Mouse (Mus musculus) heart, adult 2 months (tissue): ENCODE measurements around the gene Plekhb1. TPM values are rescaled to one million over a fixed set of nuclear protein-coding genes. Genes with fewer than 3 reads are reported as not detected.

Source experiments
- DNase-seq, 2 experiments: peaks; one replicate each; pipeline ENCODE4 v3.0.0; 2021
- H3K27ac ChIP-seq: fragments of 200-600 bp; 2 replicates; pipeline ENCODE4 v1.8.1; 2022
- H3K27me3 ChIP-seq: fragments of 200-500 bp; 2 replicates; pipeline ENCODE4 v1.6.1; 2012; ENCODE audit warnings: mild to moderate bottlenecking, low read length, inconsistent platforms, mixed read lengths; ENCODE audit not compliant: control insufficient read depth, insufficient read depth
- H3K36me3 ChIP-seq: fragments of 200-500 bp; 2 replicates; pipeline ENCODE4 v1.6.1; 2012; ENCODE audit warnings: low read length, inconsistent platforms; ENCODE audit not compliant: control insufficient read depth, insufficient read depth
- H3K4me1 ChIP-seq: fragments of 200-500 bp; 2 replicates; pipeline ENCODE4 v1.6.1; 2011; ENCODE audit warnings: low read length; ENCODE audit not compliant: control insufficient read depth, insufficient read depth
- H3K4me3 ChIP-seq: fragments of 200-600 bp; 2 replicates; pipeline ENCODE4 v1.8.1; 2022
- H3K79me2 ChIP-seq: fragments of 200-500 bp; replicated peaks from 2 replicates; pipeline ENCODE4 v1.6.1; 2012; ENCODE audit warnings: mild to moderate bottlenecking, inconsistent platforms, low read length, moderate library complexity, mixed read lengths; ENCODE audit not compliant: control insufficient read depth, insufficient read depth
- H3K9ac ChIP-seq: fragments of 200-500 bp; 2 replicates; pipeline ENCODE4 v1.6.1; 2012; ENCODE audit warnings: low read depth, mild to moderate bottlenecking, control low read depth, inconsistent platforms, low read length, mixed read lengths
- CTCF ChIP-seq: fragments of 200-600 bp; IDR thresholded peaks from 2 replicates; pipeline ENCODE4 v1.8.1; 2022; ENCODE audit warnings: antibody characterized with exemption, mild to moderate bottlenecking, moderate library complexity
- EP300 ChIP-seq: fragments of 200-500 bp; IDR thresholded peaks from 2 replicates; pipeline ENCODE4 v1.6.1; 2011; ENCODE audit warnings: low read depth, low read length, control low read depth; ENCODE audit not compliant: insufficient read depth
- POLR2A ChIP-seq: fragments of 200-500 bp; IDR thresholded peaks from 2 replicates; pipeline ENCODE4 v1.6.1; 2011; ENCODE audit warnings: mild to moderate bottlenecking, low read depth, low read length, control low read depth; ENCODE audit not compliant: insufficient read depth
- WGBS: fragments of 180-500 bp; shearing (Covaris S2); methylation state at CpG from one replicate; pipeline ENCODE4 v1.1.7; 2018; 5-methylcytosine and 5-hydroxymethylcytosine counted together
- intact Hi-C: fragments of 180-260 bp; cut with DNase I; formaldehyde crosslinking; loops from one replicate; pipeline ENCODE4 v1.15.1; 2025
- polyA plus RNA-seq: library from polyadenylated mRNA; depleted of rRNA; stranded (reverse); fragments of >200 nt; gene quantifications from 2 replicates; pipeline ENCODE4 v1.2.3, GENCODE M21; 2012; rRNA removed
- total RNA-seq, 2 experiments: library from RNA; stranded (reverse); gene quantifications; 2 replicates each; pipeline ENCODE4 v1.2.3; 2021

Gene Plekhb1
- total and polyA plus RNA-seq, 3 experiments: 2.2 to 9.0 (median 2.5) TPM

DNA sequence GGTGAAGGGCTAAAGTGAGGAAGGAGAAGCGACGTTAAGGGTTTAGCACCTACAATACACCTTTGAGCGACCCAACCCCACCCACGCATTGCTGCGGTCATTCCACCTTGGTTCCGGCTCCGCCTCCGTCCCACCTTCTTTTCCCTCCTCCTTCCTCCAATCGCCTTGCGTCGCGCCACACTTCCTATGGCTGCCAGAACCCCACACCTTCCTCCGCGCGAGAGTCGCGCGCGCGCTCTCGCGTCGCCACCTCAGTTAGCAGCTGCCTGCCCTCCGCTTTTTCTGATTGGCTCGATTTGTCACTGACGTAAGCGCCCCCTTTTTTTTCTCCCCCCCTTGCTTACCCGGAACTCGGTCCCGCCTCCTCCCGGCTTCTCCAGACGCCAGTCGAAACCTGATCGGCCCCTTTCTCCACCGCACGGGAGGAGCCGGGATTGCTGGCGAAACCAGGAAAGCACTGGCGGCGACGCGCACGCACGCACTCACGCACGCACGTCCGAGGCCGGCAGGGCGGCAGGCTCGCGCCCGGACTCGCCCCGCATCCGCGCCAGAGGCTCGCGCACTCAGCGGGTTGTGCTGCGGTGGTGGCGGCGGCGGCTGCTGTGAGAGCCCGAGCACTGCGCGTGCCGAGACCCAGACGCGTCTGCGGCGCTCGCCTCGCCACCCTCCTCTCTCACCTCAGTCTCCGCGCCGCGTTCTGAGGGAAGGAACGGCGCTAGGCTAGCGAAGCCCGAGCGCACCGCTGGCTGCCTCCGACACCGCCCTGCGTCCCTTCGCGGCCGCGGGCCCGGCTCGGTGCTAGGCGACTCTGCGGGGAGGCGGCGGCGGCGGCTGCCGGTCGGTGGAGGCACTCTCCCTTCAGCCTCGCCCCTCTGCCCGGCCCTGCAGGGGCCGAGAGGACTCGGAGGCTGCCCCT is 54.7 kb downstream of the Plekhb1 start, which contains the start of gene Rab6a:
TSS of gene Rab6a (plus strand) at position 197 of the 916 bp plus-strand sequence.
- Histone ChIP-seq H3K4me3 (peak within 1 kb of the TSS; percentile 99), H3K27me3 (no peaks in the 10 kb centered on the region), H3K4me1 (peaks cover 2% of the 10 kb centered on the region; the same call in 1 of the 2 replicates), H3K9ac (peak within 1 kb of the TSS; percentile 98), H3K36me3 (peaks cover 5% of the 10 kb centered on the region), H3K79me2 (peaks cover 2% of the 10 kb centered on the region), H3K27ac (peak within 1 kb of the TSS; percentile 92)
- peak; percentile 96 to 99 for DNase-seq
- intact Hi-C loops: loop anchor here (1.0 kb wide), 2 partner anchors 16 to 24 kb away; no protein-coding TSS in a partner anchor
- WGBS: under 1% methylated on average over 105 of the region's 105 CpGs
- TF ChIP-seq POLR2A (peak; percentile 81), CTCF (peak; percentile 54), EP300 (peak; percentile 90)

DNA sequence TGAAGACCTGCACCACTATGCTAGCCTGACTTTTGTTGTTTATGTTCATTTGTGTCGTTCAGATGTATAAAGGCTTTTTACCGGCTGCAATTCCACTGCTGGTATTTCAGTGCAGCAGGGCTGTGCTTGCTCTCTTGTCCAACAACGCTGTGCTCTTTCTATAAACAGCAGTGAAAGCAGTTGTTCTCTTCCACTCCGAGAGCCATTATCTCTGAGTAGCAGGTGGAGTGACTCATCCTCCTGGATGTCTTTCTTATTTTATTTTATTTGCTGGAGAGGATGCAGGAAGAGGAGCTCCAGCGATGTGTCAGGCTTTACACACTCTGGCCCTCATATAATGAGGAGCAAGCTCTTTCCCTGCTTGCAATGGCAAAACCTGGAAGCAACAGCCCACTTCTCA is 62.0 kb downstream of the Plekhb1 start:
- H3K4me3 ChIP-seq: no peak overlapping the region
- intact Hi-C loops: no loop called here
- no peak overlapping the region for H3K27ac ChIP-seq
- WGBS: 39% methylated on average over 5 of the region's 5 CpGs
- H3K36me3 ChIP-seq: no peaks in the 10 kb centered on the region
- DNase-seq: no peak
- no peaks in the 10 kb centered on the region for H3K4me1 ChIP-seq
- TF ChIP-seq POLR2A (no peak), CTCF (no peak), EP300 (no peak)
- H3K9ac ChIP-seq: no peak overlapping the region
- no peaks in the 10 kb centered on the region for H3K27me3 ChIP-seq
- H3K79me2 ChIP-seq: no peaks in the 10 kb centered on the region

DNA sequence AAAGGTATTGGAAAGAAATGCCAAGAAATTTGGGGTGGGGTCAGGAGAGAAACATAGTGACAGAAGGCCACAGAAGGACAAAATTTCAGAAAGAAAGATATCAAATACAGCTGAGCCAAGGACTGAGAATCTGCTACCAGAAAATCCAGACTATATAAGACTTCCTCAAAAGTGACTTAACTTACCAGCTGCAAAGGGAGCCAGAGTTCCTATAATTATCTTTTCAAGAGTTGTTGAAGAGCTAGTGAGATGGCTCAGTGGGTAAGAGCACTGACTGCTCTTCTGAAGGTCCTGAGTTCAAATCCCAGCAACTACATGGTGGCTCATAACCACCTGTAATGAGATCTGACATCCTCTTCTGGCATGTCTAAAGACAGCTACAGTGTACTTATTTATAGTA is 68.9 kb downstream of the Plekhb1 start:
- no peak for TF ChIP-seq EP300
- no peak for TF ChIP-seq POLR2A
- no peak for TF ChIP-seq CTCF
- no peaks in the 10 kb centered on the region for H3K4me1 ChIP-seq
- no peaks in the 10 kb centered on the region for H3K36me3 ChIP-seq
- H3K79me2 ChIP-seq: no peaks in the 10 kb centered on the region
- no peak for DNase-seq
- H3K27ac ChIP-seq: no peak overlapping the region
- H3K9ac ChIP-seq: no peak overlapping the region
- H3K27me3 ChIP-seq: no peaks in the 10 kb centered on the region
- intact Hi-C loops: no loop called here
- H3K4me3 ChIP-seq: no peak overlapping the region

Other genes with a start within 250 kb of the Plekhb1 start
- 10 to 100 TPM; 33.7 to 39.4 TPM for gene Ucp3, start 189.4 kb downstream of the Plekhb1 start, total RNA-seq
- gene Ucp3, start 189.4 kb downstream of the Plekhb1 start, polyA plus RNA-seq: 39.0 and 39.1 TPM in 2 replicates
- gene Ucp2, start 169.1 kb downstream of the Plekhb1 start, total RNA-seq: 100 to 1,000 TPM; 245 to 496 TPM
- 109 and 193 TPM in 2 replicates for gene Ucp2, start 169.1 kb downstream of the Plekhb1 start, polyA plus RNA-seq
- gene Dnajb13, start 147.5 kb downstream of the Plekhb1 start, total RNA-seq: not detected
- gene Dnajb13, start 147.5 kb downstream of the Plekhb1 start, polyA plus RNA-seq: 0.32 and 1.2 TPM in 2 replicates
- gene Coa4, start 125.3 kb downstream of the Plekhb1 start, total RNA-seq: 10 to 100 TPM; 14.1 to 15.4 TPM
- gene Coa4, start 125.3 kb downstream of the Plekhb1 start, polyA plus RNA-seq: 20.0 and 22.9 TPM in 2 replicates
- gene Rab6a, start 55.0 kb downstream of the Plekhb1 start, total RNA-seq: 10 to 100 TPM; 59.8 to 64.9 TPM
- 21.1 and 35.8 TPM in 2 replicates for gene Rab6a, start 55.0 kb downstream of the Plekhb1 start, polyA plus RNA-seq
- gene Mrpl48, start 54.1 kb downstream of the Plekhb1 start, total RNA-seq: 10 to 100 TPM; 65.7 to 69.9 TPM
- gene Mrpl48, start 54.1 kb downstream of the Plekhb1 start, polyA plus RNA-seq: 24.1 and 32.9 TPM in 2 replicates
- 10 to 100 TPM; 36.3 to 37.1 TPM for gene Fam168a, start 44.2 kb upstream of the Plekhb1 start, total RNA-seq
- 39.8 and 52.6 TPM in 2 replicates for gene Fam168a, start 44.2 kb upstream of the Plekhb1 start, polyA plus RNA-seq
- gene Relt, start 201.0 kb upstream of the Plekhb1 start, total RNA-seq: 1 to 10 TPM; 4.6 to 5.5 TPM
- 6.4 and 7.2 TPM in 2 replicates for gene Relt, start 201.0 kb upstream of the Plekhb1 start, polyA plus RNA-seq